Mouse (Mus musculus): ENCODE data around the gene Emc10.

The Emc10 gene

GRCm38 (mm10) chr7:44526414-44527154 is 30.3 kb upstream of the Emc10 start:
- no peak for DNase-seq (ENCODE audit: low spot score in 2 of 2)

DNA sequence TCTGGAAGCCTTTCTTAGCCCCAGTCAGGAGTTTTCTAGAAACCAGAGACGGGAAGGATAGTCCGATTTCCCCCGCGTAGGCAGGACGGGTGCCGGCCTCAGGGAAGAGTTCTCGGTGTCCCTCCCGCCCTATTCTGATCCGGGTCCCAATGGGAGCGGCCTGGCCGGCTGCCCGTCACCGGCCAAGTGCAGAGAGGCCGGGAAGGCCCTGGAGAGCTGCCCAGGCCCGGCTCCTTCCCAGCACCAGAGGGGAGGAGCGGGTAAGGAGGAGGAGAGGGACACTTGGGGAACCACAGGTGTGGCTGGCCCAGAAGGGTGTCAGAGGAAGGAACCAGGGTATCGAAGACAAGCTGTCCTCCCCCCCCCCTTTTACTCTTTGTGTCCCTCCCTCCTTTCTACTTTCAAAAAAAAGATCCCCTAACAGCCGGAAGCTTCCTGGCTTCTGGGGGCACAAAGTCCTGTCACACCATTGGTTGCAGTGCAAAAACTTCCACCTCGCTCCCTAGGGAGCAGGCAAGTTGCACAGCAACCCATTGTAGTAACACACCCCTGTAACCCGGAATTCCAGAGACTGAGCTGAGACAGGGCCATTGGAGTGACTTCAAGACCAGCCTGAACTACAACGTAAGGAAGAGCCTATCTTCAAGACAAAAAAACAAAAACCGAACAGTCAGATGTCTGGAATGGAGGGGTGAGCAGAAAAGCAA is 28.9 kb upstream of the Emc10 start:
- DNase-seq (ENCODE audit: low spot score in 2 of 2), result peak in 1 of 2 experiments; percentile 51

- no peak for DNase-seq (ENCODE audit: low spot score in 2 of 2)
These were observed 28.2 kb upstream of the Emc10 start, which contains the start of gene Mybpc2 for GRCm38 (mm10) chr7:44524502-44524901. TSS of gene Mybpc2 (minus strand) at chr7:44524656.

DNA sequence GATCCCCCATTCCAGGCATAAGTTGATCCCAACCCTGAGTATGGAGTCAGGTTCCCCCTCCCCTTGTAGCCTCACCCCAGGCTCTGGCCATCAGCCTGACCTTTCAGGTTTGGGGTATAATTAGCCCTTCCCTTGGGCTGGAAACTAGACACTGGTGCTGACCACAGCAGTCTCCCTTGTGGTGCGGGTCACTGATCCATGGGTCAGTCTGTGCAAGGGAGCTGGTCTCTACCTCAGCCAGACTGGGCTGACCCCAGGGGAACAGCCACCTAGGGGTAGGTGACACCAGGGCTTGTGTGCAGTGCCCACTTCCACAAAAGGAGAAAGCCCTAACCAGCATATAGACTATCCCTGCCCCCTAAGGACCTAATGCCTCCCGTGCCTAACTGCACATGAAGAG is 26.7 kb upstream of the Emc10 start:
- no peak for DNase-seq (ENCODE audit: low spot score in 2 of 2)

DNA sequence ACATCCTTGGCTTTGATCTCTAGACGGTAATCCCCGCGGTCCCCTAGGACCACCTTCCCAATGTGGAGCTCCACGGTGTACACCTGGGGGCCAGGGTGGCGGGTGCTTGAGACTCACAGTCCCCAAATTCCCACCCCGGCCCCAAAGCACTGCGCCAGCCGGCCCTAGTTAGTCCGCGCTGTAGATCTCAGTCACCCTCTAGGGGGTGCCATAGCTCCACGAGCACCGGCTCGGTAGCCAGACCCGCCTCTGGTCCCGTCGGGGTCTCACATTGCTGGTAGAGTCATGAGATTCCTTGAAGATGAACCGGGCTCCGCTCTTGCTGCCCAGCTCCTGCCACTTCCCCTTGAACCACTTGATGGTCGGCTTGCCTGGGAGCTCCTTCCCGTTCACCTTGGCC is 25.4 kb upstream of the Emc10 start:
- peak in 1 of 2 experiments; percentile 42 for DNase-seq (ENCODE audit: low spot score in 2 of 2)

DNA sequence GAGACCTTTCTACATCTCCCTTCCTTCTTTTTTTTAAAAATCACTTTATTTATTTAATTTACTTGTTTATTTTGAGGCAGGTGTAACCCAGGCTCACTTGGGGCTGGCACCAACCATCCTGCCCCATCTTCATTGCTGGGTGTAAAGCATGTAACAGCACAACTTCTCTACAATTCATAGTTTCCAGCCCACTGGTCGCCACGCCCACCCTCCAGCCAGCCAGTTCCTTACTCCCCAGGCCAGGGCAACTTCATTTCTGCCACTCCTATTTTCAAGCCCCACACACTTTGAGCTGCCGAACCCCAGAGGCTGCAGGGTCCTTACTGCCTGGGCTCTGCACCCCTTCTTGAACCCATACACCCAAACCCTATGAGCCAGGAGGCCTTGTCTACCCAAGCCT is 24.7 kb upstream of the Emc10 start:
- DNase-seq (ENCODE audit: low spot score in 2 of 2), result no peak

GRCm38 (mm10) chr7:44519240-44519913 is 23.0 kb upstream of the Emc10 start:
- DNase-seq (ENCODE audit: low spot score in 2 of 2), result no peak

DNA sequence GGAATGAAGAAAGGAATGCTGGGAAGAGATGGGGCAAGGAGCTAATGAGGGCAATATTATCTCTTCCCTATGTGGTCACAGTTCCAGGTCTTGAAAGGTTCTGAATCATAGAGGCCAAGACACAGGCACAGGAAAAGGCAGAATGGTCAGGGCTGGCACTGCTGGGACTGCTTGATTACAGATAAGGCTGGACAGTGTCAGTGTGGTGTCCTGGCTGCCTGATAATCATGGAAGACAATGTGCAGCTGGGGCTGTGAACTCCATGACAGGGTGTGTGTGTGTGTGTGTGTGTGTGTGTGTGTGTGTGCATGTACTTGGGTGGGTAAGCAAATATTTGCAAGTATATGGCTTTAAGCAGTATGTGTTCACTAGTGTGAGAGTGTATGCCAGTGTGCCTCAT is 11.2 kb upstream of the Emc10 start:
- no peak for DNase-seq (ENCODE audit: low spot score in 2 of 2)

- peak in 1 of 2 experiments; percentile 67 for DNase-seq (ENCODE audit: low spot score in 2 of 2)
These were observed 5.3 kb upstream of the Emc10 start for GRCm38 (mm10) chr7:44501563-44502115.

- DNase-seq (ENCODE audit: low spot score in 2 of 2), result no peak
These were observed 3.7 kb upstream of the Emc10 start for GRCm38 (mm10) chr7:44500046-44500445.

DNA sequence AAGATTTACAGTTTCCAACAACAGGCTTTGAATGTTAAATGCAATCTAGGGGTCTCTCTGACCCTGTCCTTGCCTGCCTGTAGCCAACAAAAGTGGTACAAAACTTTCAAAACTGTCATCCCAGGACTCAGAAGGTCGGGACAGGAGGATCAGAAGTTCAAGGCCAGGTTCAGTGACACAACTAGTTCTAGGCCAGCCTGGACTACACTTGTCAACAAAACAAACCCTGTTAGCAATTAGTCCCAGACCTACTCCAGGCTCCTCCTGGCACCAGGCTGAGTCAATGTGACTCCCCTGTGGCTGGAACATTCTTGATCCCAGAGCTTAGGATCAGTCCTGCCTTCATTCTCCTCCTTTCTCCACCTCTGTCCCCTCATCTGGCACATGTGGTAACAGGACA is 2.6 kb upstream of the Emc10 start:
- no peak for DNase-seq (ENCODE audit: low spot score in 2 of 2)

DNA sequence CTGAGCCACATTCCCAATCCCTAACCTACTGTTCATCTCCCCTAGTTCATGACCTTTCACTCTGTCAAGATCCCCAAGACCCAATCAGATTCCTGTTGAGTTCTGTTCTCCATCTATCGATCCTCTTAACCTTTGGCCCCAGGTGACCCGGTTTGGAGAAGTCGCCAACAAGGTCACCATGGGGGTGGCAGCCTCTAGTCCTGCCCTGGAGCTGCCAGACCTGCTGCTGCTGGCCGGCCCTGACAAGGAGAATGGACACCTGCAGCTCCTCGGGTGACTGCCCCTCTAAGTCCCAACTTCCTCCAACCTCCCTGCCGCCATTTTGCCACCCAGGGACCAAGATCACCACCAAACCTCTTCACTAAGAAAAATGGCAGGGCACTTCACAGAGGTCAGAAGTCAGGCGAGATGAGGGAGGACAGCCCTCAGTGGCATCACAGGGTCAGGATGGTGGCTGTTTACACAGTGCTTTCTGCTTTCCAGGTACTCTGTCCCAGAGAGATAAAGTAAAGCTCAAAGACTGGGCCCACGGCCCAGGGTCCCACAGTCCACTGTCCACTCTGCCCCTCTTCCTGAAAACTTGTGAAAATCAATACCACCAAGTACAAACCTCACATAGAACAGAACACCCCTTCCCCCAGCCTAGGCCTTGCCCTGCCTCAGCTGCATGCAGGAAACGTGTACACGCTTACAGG is 1.2 kb upstream of the Emc10 start:
- no peak for DNase-seq (ENCODE audit: low spot score in 2 of 2)

DNA sequence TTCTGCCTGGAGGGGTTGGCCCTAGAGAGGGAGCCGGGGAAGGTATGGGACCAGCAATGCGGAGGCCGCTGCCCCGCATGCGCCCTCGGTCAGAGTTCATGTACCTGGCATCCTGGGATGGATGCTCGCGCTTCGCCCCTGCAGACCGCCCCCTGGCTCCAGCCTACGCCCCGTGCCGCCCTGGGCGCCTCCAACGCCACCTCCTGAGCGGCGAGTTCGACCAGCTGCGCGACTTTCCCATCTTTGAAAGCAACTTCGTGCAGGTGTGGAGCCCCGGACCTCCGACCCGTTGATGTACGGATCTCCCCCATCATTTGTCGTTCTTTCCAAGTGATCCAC is 411 bp upstream of the Emc10 start:
- no peak for DNase-seq (ENCODE audit: low spot score in 2 of 2)

DNA sequence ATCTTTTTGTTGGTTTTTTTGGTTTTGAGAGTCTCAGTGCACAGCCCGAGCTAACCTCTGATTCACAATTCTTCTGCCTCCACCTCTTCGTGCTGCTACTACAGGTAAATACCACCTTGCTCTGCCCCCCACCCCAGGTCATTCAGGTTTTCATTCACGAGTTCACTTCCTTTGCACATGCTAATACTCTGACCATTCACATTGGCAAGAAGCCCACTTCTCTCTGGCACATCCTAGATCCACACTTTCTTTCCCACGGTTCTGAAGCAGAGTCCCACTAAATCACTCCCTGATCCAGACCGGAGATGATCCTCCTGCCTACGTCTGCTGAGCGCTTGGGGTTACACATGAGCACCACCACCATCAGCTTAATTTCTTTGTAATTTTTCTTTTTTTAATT is 1.2 kb downstream of the Emc10 start:
- no peak for DNase-seq (ENCODE audit: low spot score in 2 of 2)

GRCm38 (mm10) chr7:44494681-44495080 is 1.6 kb downstream of the Emc10 start:
- peak in 1 of 2 experiments; percentile 12 for DNase-seq (ENCODE audit: low spot score in 2 of 2)

GRCm38 (mm10) chr7:44492166-44492826 is 4.0 kb downstream of the Emc10 start:
- peak in 1 of 2 experiments; percentile 8 for DNase-seq (ENCODE audit: low spot score in 2 of 2)

DNA sequence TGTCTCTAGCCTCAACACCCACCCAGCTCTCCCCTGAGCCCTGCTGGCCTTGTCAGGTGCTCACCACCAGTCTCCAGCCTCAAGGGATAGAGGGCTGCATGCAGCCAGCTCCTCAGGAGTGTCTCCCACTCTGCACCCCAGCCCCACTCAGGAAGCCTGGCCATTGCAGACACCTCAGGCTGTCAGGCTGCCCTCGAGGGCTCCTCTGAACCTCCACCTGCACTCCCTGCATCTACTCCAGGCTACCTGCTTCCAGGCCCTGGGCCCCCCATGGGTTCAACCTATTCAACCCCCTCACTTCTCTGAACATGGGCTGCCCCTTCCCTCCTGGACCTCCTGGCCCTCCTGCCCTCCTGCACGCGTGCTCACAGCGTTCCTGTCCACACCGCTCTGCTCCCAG is 4.9 kb downstream of the Emc10 start:
- peak in 1 of 2 experiments; percentile 2 for DNase-seq (ENCODE audit: low spot score in 2 of 2)

- DNase-seq (ENCODE audit: low spot score in 2 of 2), result peak in 1 of 2 experiments; percentile 6
These were observed 6.0 kb downstream of the Emc10 start for GRCm38 (mm10) chr7:44490281-44490680.

- no peak for DNase-seq (ENCODE audit: low spot score in 2 of 2)
These were observed 7.8 kb downstream of the Emc10 start for GRCm38 (mm10) chr7:44488545-44488944.

- peak in 1 of 2 experiments; percentile 5 for DNase-seq (ENCODE audit: low spot score in 2 of 2)
These were observed 8.4 kb downstream of the Emc10 start for GRCm38 (mm10) chr7:44487936-44488335.

GRCm38 (mm10) chr7:44486927-44487575 is 9.3 kb downstream of the Emc10 start:
- DNase-seq (ENCODE audit: low spot score in 2 of 2), result peak in 1 of 2 experiments; percentile 10

Data from frontal cortex, postnatal 10 days (tissue).